Mouse (Mus musculus) megakaryocyte, embryonic 14.5 days (primary cell): ENCODE measurements around the gene Inip.

Experiments
- FLI1 ChIP-seq: IDR thresholded peaks from 2 replicates; pipeline ENCODE4 v1.6.1; 2012; ENCODE audit warnings: low read length, inconsistent platforms, mixed read lengths
- GATA1 ChIP-seq: IDR thresholded peaks from 3 replicates; pipeline ENCODE4 v1.6.1; 2012; ENCODE audit warnings: mixed read lengths, low read length, inconsistent platforms, borderline replicate concordance

DNA sequence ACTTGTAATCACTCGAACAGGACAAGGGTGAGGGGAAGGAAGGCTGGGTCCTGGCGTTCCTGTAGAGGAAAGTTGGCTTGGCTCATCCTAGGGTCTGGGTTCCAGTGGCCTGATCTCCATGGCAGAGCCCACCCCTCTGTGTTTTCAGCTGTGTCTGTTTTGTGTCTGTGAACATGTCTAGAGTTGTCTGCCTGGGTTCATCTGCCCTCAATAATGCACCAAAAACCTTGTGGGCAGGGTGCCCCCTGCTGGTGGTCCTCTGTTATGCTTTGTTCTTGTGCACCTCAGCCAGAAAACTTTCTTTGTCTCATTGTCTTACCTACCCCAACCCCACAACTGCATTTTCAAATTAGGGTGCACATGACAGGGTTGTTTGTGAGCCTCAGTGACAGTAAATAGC, 48.8 kb upstream of the Inip start:
- TF ChIP-seq GATA1 (no peak), FLI1 (no peak)
